Mouse (Mus musculus): ENCODE results near the gene Sptlc2.
"Not testable (repeated sequence)": the region's sequence is repeated elsewhere in the genome, so short reads cannot be mapped to it uniquely, and the experiment has no call there.

Sptlc2 gene

GRCm38 (mm10) chr12:87279879-87280278 lies 108.3 kb downstream of the Sptlc2 start:
- no peak for DNase-seq (ENCODE audit: extremely low spot score, low spot score)

- DNase-seq (ENCODE audit: extremely low spot score, low spot score), result no peak
Measured at GRCm38 (mm10) chr12:87279350-87279749, 108.8 kb downstream of the Sptlc2 start.

- no peak for DNase-seq (ENCODE audit: extremely low spot score, low spot score)
Measured at GRCm38 (mm10) chr12:87278118-87278730, 109.9 kb downstream of the Sptlc2 start.

- not testable (repeated sequence) for DNase-seq (ENCODE audit: extremely low spot score, low spot score)
Measured at GRCm38 (mm10) chr12:87277251-87277650, 110.9 kb downstream of the Sptlc2 start.

- no peak for DNase-seq (ENCODE audit: extremely low spot score, low spot score)
Measured at GRCm38 (mm10) chr12:87274853-87275831, 113.0 kb downstream of the Sptlc2 start.

- DNase-seq (ENCODE audit: extremely low spot score, low spot score), result no peak
Measured at GRCm38 (mm10) chr12:87267682-87268081, 120.5 kb downstream of the Sptlc2 start.

- no peak for DNase-seq (ENCODE audit: extremely low spot score, low spot score)
Measured at GRCm38 (mm10) chr12:87266827-87267603, 121.1 kb downstream of the Sptlc2 start.

GRCm38 (mm10) chr12:87266108-87266826 lies 121.9 kb downstream of the Sptlc2 start, which contains the start of the genes Vipas39 and Ahsa1:
Gene Vipas39, minus strand, starts transcription at chr12:87266256.
Gene Ahsa1, plus strand, starts transcription at chr12:87266479.
- DNase-seq (ENCODE audit: extremely low spot score, low spot score), result peak; percentile 90

GRCm38 (mm10) chr12:87265444-87265843 lies 122.7 kb downstream of the Sptlc2 start:
- no peak for DNase-seq (ENCODE audit: extremely low spot score, low spot score)

- no peak for DNase-seq (ENCODE audit: extremely low spot score, low spot score)
Measured at GRCm38 (mm10) chr12:87260562-87260961, 127.6 kb downstream of the Sptlc2 start.

- DNase-seq (ENCODE audit: extremely low spot score, low spot score), result no peak
Measured at GRCm38 (mm10) chr12:87256629-87257028, 131.5 kb downstream of the Sptlc2 start.
